Mouse (Mus musculus) neural tube, embryonic 15.5 days (tissue): ENCODE measurements around the gene Src. TPM values are rescaled to one million over a fixed set of nuclear protein-coding genes. Genes with fewer than 3 reads are reported as not detected.
"Not testable (repeated sequence)": the region's sequence is repeated elsewhere in the genome, so short reads cannot be mapped to it uniquely, and the experiment has no call there.

Experiments used
- ATAC-seq: fragments of 200-750 bp; cut with Nextera tagmentation; 2 replicates; pipeline ENCODE4 v1.8.0; 2017; ENCODE audit warnings: mild to moderate bottlenecking, moderate TSS enrichment, moderate library complexity; ENCODE audit not compliant: low FRiP score
- H3K27ac ChIP-seq: fragments of 300-500 bp; sonication (generic); replicated peaks from 2 replicates; pipeline ENCODE4 v1.5.1; 2015; ENCODE audit warnings: mild to moderate bottlenecking, inconsistent platforms
- H3K27me3 ChIP-seq: fragments of 300-500 bp; sonication (generic); replicated peaks from 2 replicates; pipeline ENCODE4 v1.6.1; 2015; ENCODE audit warnings: inconsistent platforms
- H3K36me3 ChIP-seq: fragments of 300-500 bp; sonication (generic); 2 replicates; pipeline ENCODE4 v1.6.1; 2015; ENCODE audit warnings: inconsistent platforms
- H3K4me1 ChIP-seq: fragments of 300-500 bp; sonication (generic); 2 replicates; pipeline ENCODE4 v1.6.1; 2015; ENCODE audit warnings: inconsistent platforms
- H3K4me2 ChIP-seq: fragments of 300-500 bp; sonication (generic); 2 replicates; pipeline ENCODE4 v1.6.1; 2015; ENCODE audit warnings: inconsistent platforms, mild to moderate bottlenecking, moderate library complexity
- H3K4me3 ChIP-seq: fragments of 300-500 bp; sonication (generic); replicated peaks from 2 replicates; pipeline ENCODE4 v1.5.1; 2015; ENCODE audit warnings: mild to moderate bottlenecking, inconsistent platforms
- H3K9ac ChIP-seq: fragments of 300-500 bp; sonication (generic); replicated peaks from 2 replicates; pipeline ENCODE4 v1.6.1; 2015; ENCODE audit warnings: mild to moderate bottlenecking, inconsistent platforms
- H3K9me3 ChIP-seq: fragments of 300-500 bp; sonication (generic); replicated peaks from 2 replicates; pipeline ENCODE4 v1.6.1; 2016; ENCODE audit warnings: inconsistent platforms
- WGBS: fragments of 180-500 bp; shearing (Covaris S2); methylation state at CpG from one replicate; pipeline ENCODE4 v1.1.7; 2015; ENCODE audit warnings: mixed read lengths; 5-methylcytosine and 5-hydroxymethylcytosine counted together
- polyA plus RNA-seq: library from polyadenylated mRNA; unstranded; fragments of >200 nt; fragmentation: Nextera tagmentation; extraction: Ambion mirVana; gene quantifications from 2 replicates; pipeline ENCODE4 v1.2.1, GENCODE M21; 2015

The Src gene
- 25.4 and 33.0 TPM in 2 replicates for polyA plus RNA-seq

GRCm38 (mm10) chr2:157418206-157418605, at the start of gene Src:
Src (plus strand) TSS chr2:157418444.
- Histone ChIP-seq H3K27me3 (no peaks in the 10 kb centered on the region), H3K4me2 (peak within 1 kb of the TSS; percentile 17; the same call in 1 of the 2 replicates), H3K9ac (no peak within 1 kb of the TSS), H3K36me3 (no peaks in the 10 kb centered on the region), H3K4me3 (no peak within 1 kb of the TSS), H3K27ac (0 out of 2 replicates have a peak within 1 kb of the TSS, but pooled peaks have one; percentile 11), H3K4me1 (peaks cover 25% of the 10 kb centered on the region), H3K9me3 (no peaks in the 10 kb centered on the region)
- 0 out of 2 replicates have a peak, but pooled peaks have one; percentile 3 for ATAC-seq
- WGBS: 24% methylated on average over 13 of the region's 13 CpGs

GRCm38 (mm10) chr2:157371696-157372095, 46.5 kb upstream of the Src start:
- WGBS: 77% methylated on average over 6 of the region's 6 CpGs
- no peak overlapping the region for H3K4me2 ChIP-seq
- H3K36me3 ChIP-seq: no peaks in the 10 kb centered on the region
- H3K27me3 ChIP-seq: no peaks in the 10 kb centered on the region
- no peak overlapping the region for H3K4me3 ChIP-seq
- H3K9me3 ChIP-seq: no peaks in the 10 kb centered on the region
- ATAC-seq: no peak
- H3K9ac ChIP-seq: no peak overlapping the region
- H3K4me1 ChIP-seq: peaks cover 59% of the 10 kb centered on the region
- no peak overlapping the region for H3K27ac ChIP-seq

GRCm38 (mm10) chr2:157373681-157374080, 44.6 kb upstream of the Src start:
- H3K27me3 ChIP-seq: no peaks in the 10 kb centered on the region
- no peak overlapping the region for H3K4me2 ChIP-seq
- H3K9ac ChIP-seq: no peak overlapping the region
- no peaks in the 10 kb centered on the region for H3K36me3 ChIP-seq
- no peak for ATAC-seq
- H3K4me3 ChIP-seq: no peak overlapping the region
- H3K9me3 ChIP-seq: no peaks in the 10 kb centered on the region
- H3K4me1 ChIP-seq: peaks cover 48% of the 10 kb centered on the region
- no peak overlapping the region for H3K27ac ChIP-seq
- WGBS: 81% methylated on average over 3 of the region's 3 CpGs

GRCm38 (mm10) chr2:157375051-157375450, 43.2 kb upstream of the Src start:
- Histone ChIP-seq H3K9ac (no peak overlapping the region), H3K9me3 (no peaks in the 10 kb centered on the region), H3K27ac (no peak overlapping the region), H3K4me1 (peaks cover 38% of the 10 kb centered on the region), H3K4me2 (0 out of 2 replicates have a peak overlapping the region, but pooled peaks have one; percentile 44), H3K4me3 (no peak overlapping the region), H3K27me3 (no peaks in the 10 kb centered on the region), H3K36me3 (peaks cover 8% of the 10 kb centered on the region; the same call in 1 of the 2 replicates)
- ATAC-seq: no peak
- 41% methylated on average over 8 of the region's 8 CpGs for WGBS

- ATAC-seq: peak; percentile 41; the same call in 1 of the 2 replicates
These were observed 42.2 kb upstream of the Src start for GRCm38 (mm10) chr2:157375794-157376757.

GRCm38 (mm10) chr2:157376995-157377394, 41.2 kb upstream of the Src start:
- Histone ChIP-seq H3K9me3 (no peaks in the 10 kb centered on the region), H3K4me3 (no peak overlapping the region), H3K9ac (no peak overlapping the region), H3K27me3 (no peaks in the 10 kb centered on the region), H3K27ac (no peak overlapping the region), H3K4me2 (no peak overlapping the region), H3K36me3 (peaks cover 13% of the 10 kb centered on the region; the same call in 1 of the 2 replicates), H3K4me1 (peaks cover 31% of the 10 kb centered on the region)
- no peak for ATAC-seq
- WGBS: 15% methylated on average over 3 of the region's 3 CpGs

More at GRCm38 (mm10) chr2:157375794-157376757, 42.2 kb upstream of the Src start:
- whole genome bisulfite sequencing: 8% methylated on average over 14 of the region's 14 CpGs
- Histone ChIP-seq H3K9me3 (no peaks in the 10 kb centered on the region), H3K9ac (peak overlapping the region; percentile 17; the same call in 1 of the 2 replicates), H3K4me1 (peaks cover 35% of the 10 kb centered on the region), H3K36me3 (peaks cover 13% of the 10 kb centered on the region; the same call in 1 of the 2 replicates), H3K4me3 (peak overlapping the region; percentile 9; the same call in 1 of the 2 replicates), H3K27me3 (no peaks in the 10 kb centered on the region), H3K27ac (0 out of 2 replicates have a peak overlapping the region, but pooled peaks have one; percentile 37), H3K4me2 (peak overlapping the region; percentile 44)

- ATAC-seq: no peak
- Histone ChIP-seq H3K4me2 (no peak overlapping the region), H3K9me3 (no peaks in the 10 kb centered on the region), H3K4me1 (peaks cover 11% of the 10 kb centered on the region; the same call in 1 of the 2 replicates), H3K36me3 (peaks cover 11% of the 10 kb centered on the region; the same call in 1 of the 2 replicates), H3K27me3 (no peaks in the 10 kb centered on the region), H3K9ac (no peak overlapping the region), H3K27ac (peak overlapping the region; percentile 41), H3K4me3 (no peak overlapping the region)
- WGBS: 69% methylated on average over 4 of the region's 4 CpGs
These were observed 33.4 kb upstream of the Src start for GRCm38 (mm10) chr2:157384836-157385235.

- not testable (repeated sequence) for H3K27ac ChIP-seq, H3K4me3 ChIP-seq, H3K9ac ChIP-seq, ATAC-seq, H3K4me1 ChIP-seq, H3K9me3 ChIP-seq, H3K27me3 ChIP-seq, H3K4me2 ChIP-seq, H3K36me3 ChIP-seq
- WGBS: 94% methylated on average over 14 of the region's 14 CpGs
These were observed 29.2 kb upstream of the Src start for GRCm38 (mm10) chr2:157388901-157389590.

GRCm38 (mm10) chr2:157389591-157389921, 28.7 kb upstream of the Src start:
- 83% methylated on average over 7 of the region's 7 CpGs for WGBS
- Histone ChIP-seq H3K4me2 (no peak overlapping the region), H3K9ac (no peak overlapping the region), H3K27me3 (no peaks in the 10 kb centered on the region), H3K27ac (no peak overlapping the region), H3K9me3 (no peaks in the 10 kb centered on the region), H3K36me3 (0 out of 2 replicates have a peak, but pooled peaks cover 4% of the 10 kb centered on the region), H3K4me3 (no peak overlapping the region), H3K4me1 (peaks cover 5% of the 10 kb centered on the region; the same call in 1 of the 2 replicates)
- no peak for ATAC-seq

GRCm38 (mm10) chr2:157392331-157392730, 25.9 kb upstream of the Src start:
- Histone ChIP-seq H3K9me3 (no peaks in the 10 kb centered on the region), H3K27ac (no peak overlapping the region), H3K9ac (no peak overlapping the region), H3K27me3 (no peaks in the 10 kb centered on the region), H3K4me3 (no peak overlapping the region), H3K4me1 (0 out of 2 replicates have a peak, but pooled peaks cover 11% of the 10 kb centered on the region), H3K4me2 (no peak overlapping the region), H3K36me3 (peaks cover 18% of the 10 kb centered on the region)
- ATAC-seq: no peak
- 98% methylated on average over 2 of the region's 2 CpGs for WGBS

GRCm38 (mm10) chr2:157393549-157393948, 24.7 kb upstream of the Src start:
- no peaks in the 10 kb centered on the region for H3K9me3 ChIP-seq
- H3K4me1 ChIP-seq: 0 out of 2 replicates have a peak, but pooled peaks cover 11% of the 10 kb centered on the region
- H3K36me3 ChIP-seq: peaks cover 27% of the 10 kb centered on the region
- H3K27ac ChIP-seq: no peak overlapping the region
- 98% methylated on average over 4 of the region's 4 CpGs for WGBS
- ATAC-seq: no peak
- no peak overlapping the region for H3K9ac ChIP-seq
- H3K4me3 ChIP-seq: no peak overlapping the region
- H3K27me3 ChIP-seq: no peaks in the 10 kb centered on the region
- H3K4me2 ChIP-seq: no peak overlapping the region
